Mouse (Mus musculus) neutrophil, adult 5-6 weeks (primary cell): Measurements from ENCODE around the gene Unc13a. TPM values are rescaled to one million over a fixed set of nuclear protein-coding genes. Genes with fewer than 3 reads are reported as not detected.

Experiments
- ATAC-seq: fragments of 151-379, 151-347 bp; 2 replicates; pipeline ENCODE4 v1.8.0; 2017; ENCODE audit warnings: mild to moderate bottlenecking, moderate TSS enrichment; ENCODE audit not compliant: insufficient number of reproducible peaks, poor library complexity, low FRiP score, severe bottlenecking; ENCODE audit errors: extremely low read depth
- total RNA-seq: library from RNA; stranded (forward); fragments of 200-1000 nt; gene quantifications from 2 replicates; pipeline ENCODE4 v1.2.3, GENCODE M21; 2017

Unc13a gene
- total RNA-seq, 1 experiment from 2014 or later: 0.12 TPM

DNA sequence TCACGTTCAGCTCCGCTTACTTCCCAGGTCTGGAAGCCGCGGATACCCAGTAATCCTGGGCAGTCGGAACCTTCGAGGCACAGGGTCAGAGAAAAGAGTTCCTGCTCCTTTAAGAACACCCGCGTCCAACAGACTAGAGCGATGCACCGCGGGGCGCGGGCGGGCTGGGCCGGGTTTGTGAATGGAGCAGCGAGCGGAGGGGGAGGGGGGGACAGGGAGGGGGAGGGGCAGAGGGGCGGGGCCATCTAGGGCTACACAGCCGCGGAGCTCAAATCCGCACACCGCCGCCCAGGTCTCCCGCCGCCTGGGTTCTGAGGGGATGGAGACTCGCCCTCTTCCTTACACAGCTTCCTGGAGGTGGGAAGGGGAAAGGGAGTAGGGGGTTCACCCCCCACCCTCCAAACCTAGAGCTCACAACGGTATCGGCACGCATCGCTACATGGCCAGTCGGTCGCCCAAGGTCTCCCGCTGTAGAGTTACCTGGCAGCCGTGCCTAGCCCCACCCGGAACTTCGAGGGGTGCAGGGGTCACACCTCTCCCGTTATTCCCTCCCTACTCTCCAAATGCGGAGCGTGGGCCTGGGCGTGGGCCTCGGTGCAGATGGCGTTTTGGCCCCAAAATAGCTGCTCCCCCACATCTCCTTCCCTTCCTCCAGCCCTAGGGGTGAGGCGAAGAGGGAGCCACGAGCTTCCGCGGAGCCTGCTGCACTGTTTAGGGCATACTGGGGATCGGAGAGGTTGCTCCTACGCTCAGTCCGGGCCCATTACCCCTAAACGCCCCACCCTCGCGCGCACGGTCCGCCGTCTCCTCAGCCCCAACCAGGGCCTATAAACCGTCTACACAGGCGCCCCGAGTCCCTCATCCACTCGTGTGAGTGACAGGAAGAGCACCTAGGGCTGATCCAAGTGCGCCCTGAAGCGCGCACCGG is 672 bp downstream of the Unc13a start:
- no peak for ATAC-seq

DNA sequence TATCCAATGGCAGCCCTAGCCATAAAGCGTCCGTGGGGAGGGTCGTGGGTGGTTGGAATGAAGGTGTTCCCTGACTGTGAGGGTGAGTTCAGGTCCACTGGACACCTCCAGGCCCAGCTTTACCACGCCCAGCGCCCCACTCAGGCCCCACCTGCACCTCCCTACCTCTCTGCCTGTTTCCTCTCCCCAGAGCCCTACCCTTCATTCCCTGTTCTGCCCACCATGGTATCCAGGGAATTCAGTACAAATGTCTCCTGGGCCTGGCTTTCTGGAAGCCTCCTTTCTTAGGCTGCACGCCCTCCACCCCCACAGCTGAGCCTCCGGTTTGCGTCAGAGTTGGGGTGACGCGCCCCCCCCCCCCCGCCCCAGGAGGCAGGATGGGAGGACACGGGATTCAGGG is 1.4 kb downstream of the Unc13a start:
- ATAC-seq: no peak

DNA sequence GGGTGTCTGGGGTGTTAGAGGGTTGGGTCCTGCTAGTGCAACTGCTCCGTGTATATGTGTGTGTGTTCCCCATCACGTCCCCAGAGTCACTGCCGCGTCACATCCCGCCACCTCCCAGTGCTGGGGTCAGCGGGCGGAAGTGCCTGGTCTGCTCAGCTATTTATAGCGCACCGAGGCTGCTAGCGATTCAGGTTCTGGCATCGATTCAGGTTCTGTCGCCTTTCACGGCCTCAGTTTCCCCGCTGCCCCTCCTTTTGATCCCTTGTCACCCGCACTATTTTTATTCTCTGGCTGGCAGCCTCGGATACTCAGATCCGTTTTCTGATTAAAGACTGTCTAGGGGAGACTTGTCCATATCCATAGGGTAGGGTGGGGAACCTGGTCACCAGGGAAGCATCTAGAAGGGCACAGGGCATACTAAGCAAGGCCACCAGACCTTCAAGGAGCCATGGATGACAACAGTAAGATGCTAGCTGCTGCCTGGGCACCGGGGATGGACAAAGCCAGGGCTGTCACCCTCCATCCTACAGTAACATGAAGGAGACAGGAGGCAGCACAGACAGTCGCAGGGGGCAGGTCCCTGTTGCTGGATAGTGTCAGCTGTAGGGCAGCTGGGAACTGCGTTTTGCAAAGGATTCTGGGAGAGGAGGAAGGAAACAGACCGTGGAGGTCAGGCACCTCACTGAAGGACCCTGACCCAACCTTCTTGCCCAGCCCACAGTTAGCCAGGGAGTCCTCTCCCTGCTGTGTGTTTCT is 3.2 kb downstream of the Unc13a start:
- ATAC-seq: peak; percentile 54; the same call in 1 of the 2 replicates

DNA sequence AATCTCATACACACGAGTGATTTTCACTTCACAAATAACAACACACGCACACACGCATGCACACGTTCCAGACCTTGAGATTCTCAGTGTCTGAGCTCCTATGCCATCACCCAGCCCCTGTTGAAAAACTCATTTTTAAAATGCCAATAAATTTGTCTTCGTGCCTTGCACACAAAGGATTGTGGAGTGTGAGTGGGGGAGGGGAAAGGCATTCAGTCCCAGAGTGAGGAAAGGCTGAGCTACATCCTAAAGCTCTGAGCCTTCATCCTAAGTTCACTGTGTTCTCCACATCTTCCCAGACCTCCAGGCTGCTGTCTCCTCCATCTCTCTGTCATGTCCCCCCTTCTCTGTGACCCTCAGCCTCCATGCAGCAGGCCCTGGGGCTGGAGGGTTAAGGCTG is 4.3 kb downstream of the Unc13a start:
- ATAC-seq: no peak

DNA sequence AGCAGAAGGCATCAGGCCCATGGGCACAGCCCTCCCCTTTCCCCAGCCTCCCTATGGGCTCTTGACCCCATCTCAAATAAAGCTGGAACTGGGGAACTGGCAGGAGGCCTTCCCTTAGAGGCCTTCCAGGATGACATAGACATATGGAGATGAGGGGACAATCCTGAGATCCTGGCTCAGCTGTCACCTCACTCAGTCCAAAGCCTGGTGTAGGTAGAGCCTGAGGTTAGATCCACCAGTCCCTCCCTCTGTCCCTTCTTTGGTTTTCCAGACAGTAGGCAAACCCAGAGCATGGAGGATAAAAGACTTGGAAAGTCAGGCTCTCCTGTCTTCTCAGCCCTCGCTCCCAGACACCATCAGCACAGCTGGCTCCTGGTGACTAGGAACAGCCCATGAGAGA is 4.7 kb downstream of the Unc13a start:
- no peak for ATAC-seq

DNA sequence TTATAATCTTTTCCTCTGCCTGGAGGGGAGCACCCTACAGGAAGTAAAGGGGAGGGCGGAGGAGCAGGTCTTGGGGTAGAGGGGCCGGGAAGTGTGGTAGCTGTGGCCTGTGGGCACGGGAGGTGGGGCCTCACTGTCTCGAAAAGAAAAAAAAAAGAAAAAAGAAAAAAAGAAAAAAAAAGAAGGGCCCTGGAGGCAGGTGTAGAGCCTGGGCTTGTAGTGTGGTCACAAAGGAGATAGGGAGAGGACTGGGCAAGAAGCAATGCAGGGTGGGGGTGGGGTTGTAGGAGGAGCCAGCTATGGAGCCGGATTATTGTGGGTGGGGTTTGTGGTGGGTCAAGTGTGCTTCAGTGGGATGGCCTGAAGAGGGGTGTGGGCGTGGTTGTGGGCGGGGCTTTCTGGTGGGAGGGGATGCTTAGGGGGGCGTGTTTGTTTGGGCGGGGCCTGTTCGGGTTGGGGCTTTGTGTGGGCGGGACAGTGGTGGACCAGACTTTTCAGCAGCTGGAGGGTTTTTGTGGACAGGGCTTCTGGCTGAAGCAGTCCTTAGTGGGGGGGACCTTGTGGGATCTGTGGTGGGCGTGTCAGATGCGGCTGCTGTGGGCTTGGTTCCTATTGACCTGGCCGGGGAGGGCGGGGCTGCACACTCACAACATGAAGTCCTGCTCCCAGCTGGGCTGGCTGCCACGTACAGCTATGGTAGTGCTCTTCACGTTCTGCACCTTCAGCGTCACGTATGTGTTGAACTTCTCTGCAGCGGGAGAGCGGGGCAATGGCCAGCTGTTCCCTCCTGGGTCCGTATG is 6.0 kb downstream of the Unc13a start:
- no peak for ATAC-seq

DNA sequence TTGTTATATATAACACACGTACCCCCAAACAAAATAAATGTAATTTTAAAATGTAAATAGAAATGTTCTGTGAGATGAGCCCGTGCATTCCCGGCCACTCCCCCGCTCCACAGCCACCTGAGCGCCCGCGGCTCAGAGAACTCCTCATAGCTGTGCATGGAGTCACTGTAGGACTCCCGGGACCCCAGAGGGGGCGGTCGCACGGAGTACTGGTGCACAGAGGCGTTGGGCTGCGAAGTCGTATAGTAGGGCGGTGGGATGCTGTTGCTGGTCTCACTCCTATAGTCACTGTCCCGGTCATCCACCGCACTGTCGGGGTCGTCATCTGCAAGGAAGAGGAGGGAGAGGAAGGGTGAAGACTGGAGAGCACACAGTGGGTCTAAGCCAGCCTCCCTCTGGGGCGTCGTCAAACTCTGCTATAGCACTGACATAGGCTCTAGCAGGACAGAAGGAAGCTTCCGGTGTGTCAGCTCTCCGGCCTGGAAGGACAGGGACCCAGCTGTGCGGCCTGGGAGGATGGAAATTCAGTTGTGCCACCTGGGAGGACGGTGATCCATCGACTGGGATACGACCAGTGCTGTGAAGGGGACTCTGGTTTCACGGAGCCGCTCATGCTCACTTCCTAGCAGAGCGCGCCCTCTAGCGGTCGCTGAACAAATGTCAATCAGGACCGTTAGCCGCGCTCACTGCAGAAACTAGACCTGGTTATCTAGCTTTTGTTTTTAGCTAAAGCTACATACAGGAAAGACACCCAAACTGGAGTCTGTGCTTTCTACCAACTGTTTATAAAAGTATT is 11.0 kb downstream of the Unc13a start:
- ATAC-seq: peak; percentile 65

DNA sequence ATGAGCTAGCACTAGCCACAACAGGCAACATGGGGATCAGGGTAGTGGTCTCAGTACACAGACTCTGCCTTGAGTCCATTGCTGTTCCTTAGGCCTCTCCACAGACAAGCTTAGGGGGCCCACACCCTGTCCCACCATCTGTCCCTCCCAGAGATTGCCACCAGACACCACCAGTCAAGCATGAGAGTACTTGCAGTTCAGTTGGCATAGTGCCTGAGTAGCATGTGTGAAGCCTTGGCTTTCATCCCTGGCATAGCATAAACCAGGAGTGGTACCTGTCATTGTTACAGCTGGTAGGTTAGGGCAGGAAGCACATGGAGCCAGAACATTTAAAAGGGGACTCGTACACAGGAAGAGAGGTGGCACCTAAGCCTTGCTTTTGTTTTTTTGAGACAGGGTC is 11.8 kb downstream of the Unc13a start:
- no peak for ATAC-seq

DNA sequence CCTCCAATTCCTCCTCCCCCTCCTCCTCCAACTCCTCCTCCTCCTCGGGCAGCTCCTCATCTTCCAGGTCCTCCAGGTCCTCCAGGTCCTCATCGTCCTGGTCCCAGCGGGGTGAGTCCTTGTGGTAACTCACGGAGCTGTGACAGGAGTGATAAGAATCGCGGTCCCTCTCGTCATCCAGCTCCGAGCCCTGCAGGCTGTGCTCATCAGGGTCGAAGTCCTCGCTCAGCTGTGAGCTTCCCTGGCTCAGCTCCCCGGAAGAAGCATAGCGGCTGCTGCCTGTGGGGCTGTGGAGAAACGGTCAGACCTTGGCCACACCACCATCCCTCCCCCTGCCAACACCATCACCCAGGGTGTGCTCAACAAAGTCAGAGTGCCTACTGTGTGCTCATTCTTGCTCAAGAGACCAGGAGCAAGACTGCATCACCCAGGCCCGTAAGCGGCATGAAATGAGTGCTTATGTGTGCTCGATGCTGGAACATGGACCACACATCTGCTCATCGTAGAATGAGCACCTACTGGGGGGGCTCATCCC is 13.0 kb downstream of the Unc13a start:
- ATAC-seq: no peak

DNA sequence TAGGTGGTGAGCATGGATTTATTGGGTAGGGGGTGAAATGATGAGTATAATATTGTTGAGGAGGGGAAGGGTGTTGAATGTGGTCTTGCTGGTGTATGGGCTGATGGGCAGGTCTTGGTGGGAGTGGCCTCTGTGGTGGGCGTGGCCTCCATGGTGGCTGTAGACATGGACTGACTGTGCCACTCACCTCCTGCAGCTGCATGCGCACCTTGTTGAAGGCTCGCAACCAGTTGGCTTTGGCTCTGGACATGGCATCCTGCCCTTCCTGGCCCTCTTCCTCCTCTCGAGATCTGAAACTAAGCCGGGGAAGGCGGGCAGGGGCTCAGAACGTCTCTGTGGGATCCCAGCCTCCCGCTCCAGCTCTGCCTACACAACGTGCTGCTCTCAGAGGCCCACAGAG is 13.7 kb downstream of the Unc13a start:
- ATAC-seq: no peak

DNA sequence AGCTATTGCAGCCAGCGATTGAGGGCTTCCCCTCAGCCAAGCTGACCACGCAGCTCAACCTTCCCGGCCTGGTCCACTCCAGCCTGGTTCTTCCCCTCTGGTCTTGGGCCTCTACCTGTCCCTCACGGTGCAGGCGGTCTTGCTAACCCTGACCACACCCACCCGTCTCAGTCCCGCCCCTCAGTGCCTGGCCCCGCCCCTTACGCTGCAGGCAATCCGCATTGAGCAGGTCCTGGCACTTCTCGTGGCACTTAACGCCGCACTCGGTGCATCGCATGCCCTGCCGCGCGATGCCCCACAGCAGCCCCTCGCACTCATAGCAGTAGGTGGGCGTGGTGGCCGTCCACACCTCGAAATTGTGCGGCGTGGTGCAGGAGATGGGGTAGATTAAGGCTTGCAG is 17.0 kb downstream of the Unc13a start:
- ATAC-seq: 0 out of 2 replicates have a peak, but pooled peaks have one; percentile 2

DNA sequence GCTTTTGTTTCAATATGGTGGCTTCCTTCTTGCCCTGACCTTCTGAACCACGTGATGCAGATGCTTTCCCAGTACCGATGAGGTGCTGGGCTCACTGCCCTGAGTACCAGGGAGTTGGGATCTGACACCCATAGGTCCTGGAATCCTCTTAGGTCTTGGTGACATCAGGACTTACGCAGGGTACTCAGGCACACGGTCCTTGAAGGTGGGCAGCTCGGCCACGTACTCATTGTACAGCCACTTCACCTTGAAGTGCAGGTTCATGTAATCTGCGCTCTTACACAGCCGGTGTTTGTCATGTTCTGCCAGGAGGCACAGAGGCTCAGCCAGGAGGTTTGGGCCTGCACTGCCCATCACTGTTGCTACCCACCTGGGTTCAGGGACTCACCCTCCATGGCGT is 26.0 kb downstream of the Unc13a start:
- no peak for ATAC-seq

DNA sequence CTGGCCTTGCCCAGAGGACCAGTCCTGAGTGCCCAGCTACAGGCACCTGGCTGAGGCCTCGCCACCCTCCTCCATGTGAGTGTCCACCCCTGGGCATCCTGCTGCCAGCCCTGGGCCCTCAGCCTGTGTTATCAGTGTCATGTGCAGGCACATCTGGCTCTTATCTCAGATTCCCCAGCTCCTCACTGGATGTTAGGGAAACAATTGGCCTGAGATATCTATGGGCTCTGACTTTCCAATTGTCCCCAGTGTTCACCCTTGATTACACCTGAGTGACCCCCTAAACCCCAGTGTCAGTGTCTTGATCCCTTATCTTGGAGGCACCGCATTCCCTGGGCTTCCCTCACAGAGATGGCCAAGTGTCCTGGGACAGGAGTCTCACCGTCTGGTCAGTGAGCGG is 32.2 kb downstream of the Unc13a start:
- ATAC-seq: no peak

DNA sequence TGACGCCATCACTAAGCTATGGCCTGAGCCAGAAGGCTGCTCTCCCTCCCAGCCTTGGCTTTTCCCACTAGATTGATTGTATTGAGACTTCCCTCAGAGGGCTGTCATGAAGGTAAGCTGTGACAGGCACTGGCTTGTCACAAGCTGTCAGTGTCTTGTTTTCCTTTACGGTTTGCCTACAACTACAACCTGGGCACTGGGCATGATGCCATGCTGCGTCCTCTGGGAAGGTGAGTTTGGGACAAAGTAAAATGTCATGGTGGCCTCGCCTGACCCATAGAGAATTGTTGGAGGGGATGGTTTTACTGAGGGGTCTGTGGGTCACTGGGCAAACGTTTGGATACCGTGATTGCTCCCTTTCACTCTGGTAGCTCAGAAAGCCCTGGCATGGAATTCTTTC is 33.2 kb downstream of the Unc13a start:
- ATAC-seq: no peak

DNA sequence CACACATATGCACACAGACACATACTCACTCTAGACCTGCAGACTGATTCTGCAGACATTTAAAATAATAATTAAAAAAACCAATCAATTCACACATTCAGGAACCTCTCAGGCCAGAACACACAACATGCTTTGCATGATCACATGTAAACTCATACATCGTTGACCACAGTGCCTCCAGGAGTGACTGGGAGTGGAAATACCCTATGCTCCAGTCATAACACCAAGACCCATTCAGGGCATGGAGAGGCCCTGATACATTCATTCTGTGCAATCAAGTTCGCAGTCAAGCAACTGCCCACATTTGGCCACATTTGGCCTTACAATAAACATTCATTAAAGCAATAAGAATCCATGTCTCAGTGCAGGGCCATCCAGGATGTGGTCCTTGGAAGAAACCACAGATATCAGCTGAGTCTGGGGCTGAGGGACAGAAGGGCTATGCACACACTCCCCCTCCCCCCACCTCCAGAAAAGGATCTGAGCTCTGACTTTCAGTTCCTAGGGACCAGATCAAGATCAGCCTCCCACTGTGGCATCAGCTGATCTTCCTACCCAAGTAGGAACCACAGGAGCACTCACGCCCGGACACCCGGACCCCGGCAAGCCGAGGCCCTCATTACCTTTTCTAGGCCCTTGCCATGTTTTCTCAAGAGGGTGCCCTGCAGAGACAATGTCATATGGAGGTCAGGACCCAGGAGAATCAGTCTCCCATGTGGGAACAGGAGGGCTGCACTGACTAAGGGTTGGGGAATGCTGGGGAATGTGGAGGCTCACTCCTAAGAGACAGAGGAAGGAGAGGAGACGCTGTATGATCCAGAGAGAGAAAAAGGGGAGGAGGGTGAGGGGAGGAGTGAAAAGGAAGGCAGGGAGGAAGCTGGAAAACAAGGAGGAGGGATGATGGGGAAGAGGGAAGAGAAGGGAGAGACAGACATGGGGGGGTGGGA is 34.1 kb downstream of the Unc13a start:
- no peak for ATAC-seq

DNA sequence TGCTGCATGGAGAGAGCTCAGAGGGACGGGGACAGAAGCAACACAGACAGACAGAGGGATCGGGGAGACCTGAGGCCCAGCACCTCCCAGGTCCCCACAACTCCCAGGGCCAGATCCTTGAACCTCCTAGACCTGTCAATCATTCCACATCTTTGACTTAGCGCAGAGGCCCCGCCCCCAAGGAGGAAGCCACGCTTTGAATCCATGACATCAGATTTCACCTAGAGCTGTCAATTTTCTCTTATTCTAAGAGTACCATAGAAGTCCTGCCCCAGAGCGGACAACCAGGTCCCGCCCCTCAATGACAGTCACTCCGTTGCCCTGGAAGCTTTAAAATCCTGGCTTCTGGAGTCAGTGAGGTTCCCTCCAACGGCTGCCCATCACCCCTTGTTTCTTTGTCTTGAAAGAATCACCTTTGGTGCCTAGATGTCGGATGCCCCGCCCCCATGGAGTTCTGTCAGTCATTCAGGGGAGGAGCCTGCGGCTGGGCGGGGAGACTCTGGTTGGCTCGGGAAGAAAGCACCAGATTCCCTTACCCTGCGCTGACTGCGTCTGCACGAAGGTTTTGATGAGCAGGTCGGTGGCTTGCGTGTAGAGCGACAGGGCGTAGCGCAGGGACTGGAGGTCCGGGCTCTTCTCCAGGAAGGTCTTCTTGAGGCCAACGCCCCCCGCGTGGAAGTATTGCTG is 37.4 kb downstream of the Unc13a start:
- peak; percentile 36; the same call in 1 of the 2 replicates for ATAC-seq

DNA sequence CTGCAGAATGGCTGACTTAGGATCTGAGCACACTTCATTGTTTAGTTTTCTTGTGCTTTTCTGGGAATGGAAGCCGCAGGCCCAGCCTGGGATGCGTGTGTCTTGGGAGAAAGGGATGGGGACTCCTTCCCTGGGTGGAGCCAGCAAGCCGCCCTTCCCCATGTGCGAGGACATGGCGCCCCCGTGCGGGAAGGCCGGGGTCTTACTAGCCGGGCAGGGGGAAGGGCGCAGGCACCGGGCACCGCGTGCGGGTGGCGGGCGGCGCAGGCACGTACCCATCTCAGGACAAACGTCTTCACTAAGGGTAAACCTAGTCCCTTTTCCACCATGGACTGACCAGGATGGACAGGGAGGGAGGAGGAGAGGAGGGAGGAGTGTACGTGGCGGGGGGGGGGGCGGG is 38.4 kb downstream of the Unc13a start:
- 0 out of 2 replicates have a peak, but pooled peaks have one; percentile 25 for ATAC-seq
